Mouse (Mus musculus): ENCODE data around the gene Dbh. TPM values are rescaled to one million over a fixed set of nuclear protein-coding genes. Genes with fewer than 3 reads are reported as not detected.

Gene Dbh
- polyA plus RNA-seq, 1 experiment from 2014 or later = 4.9 TPM

- Histone ChIP-seq H3K36me3 (ENCODE audit: control insufficient read depth, insufficient read depth, low read length) (no peaks in the 10 kb centered on the region), H3K4me1 (ENCODE audit: control insufficient read depth, insufficient read depth, low read depth, low read length) (no peaks in the 10 kb centered on the region), H3K4me2 (ENCODE audit: low read length) (no peak overlapping the region), H3K9me3 (ENCODE audit: control insufficient read depth, low read length) (no peaks in the 10 kb centered on the region), H3K4me3 (ENCODE audit: low read length) (no peak overlapping the region), H3K9ac (ENCODE audit: low read depth, low read length) (no peak overlapping the region), H3K27me3 (replicated peaks; ENCODE audit: control insufficient read depth, insufficient read depth, low read length) (no peaks in the 10 kb centered on the region), H3K27ac (ENCODE audit: low read depth, low read length) (no peak overlapping the region)
- WGBS = 80% methylated on average over 7 of the region's 7 CpGs
- ATAC-seq = peak; percentile 65; the same call in 1 of the 2 replicates
These were observed 58.0 kb downstream of the Dbh start for GRCm38 (mm10) chr2:27223012-27223421.

DNA sequence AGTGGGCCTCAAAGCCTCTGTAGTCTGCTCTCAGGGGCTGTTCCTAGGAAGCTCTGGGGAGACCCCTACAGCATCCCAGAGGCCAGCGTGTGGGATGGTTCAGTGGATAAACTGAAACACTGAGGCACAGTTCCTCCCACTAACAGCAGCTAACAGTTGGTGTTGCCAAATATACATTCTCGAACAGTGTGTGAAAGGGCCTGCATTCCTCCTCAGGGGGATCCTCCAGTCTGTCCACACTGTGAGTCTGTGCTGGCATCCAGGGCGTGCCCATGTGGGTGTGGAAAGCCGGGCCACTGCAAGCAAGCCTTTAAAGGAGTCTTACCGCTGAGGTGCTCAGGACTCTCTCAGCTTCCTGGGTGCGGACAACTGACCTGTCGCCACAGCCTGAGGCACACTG, 61.5 kb downstream of the Dbh start:
- Histone ChIP-seq H3K4me3 (ENCODE audit: low read length) (no peak overlapping the region), H3K27me3 (replicated peaks; ENCODE audit: control insufficient read depth, insufficient read depth, low read length) (no peaks in the 10 kb centered on the region), H3K36me3 (ENCODE audit: control insufficient read depth, insufficient read depth, low read length) (no peaks in the 10 kb centered on the region), H3K4me1 (ENCODE audit: control insufficient read depth, insufficient read depth, low read depth, low read length) (no peaks in the 10 kb centered on the region), H3K9me3 (ENCODE audit: control insufficient read depth, low read length) (no peaks in the 10 kb centered on the region), H3K9ac (ENCODE audit: low read depth, low read length) (no peak overlapping the region), H3K4me2 (ENCODE audit: low read length) (no peak overlapping the region), H3K27ac (ENCODE audit: low read depth, low read length) (no peak overlapping the region)
- WGBS = 59% methylated on average over 7 of the region's 7 CpGs
- ATAC-seq = no peak

- H3K4me1 ChIP-seq (ENCODE audit: control insufficient read depth, insufficient read depth, low read depth, low read length) = no peaks in the 10 kb centered on the region
- no peak overlapping the region for H3K4me2 ChIP-seq (ENCODE audit: low read length)
- no peaks in the 10 kb centered on the region for H3K27me3 ChIP-seq (replicated peaks; ENCODE audit: control insufficient read depth, insufficient read depth, low read length)
- no peaks in the 10 kb centered on the region for H3K9me3 ChIP-seq (ENCODE audit: control insufficient read depth, low read length)
- ATAC-seq = no peak
- H3K4me3 ChIP-seq (ENCODE audit: low read length) = no peak overlapping the region
- 76% methylated on average over 5 of the region's 5 CpGs for WGBS
- H3K27ac ChIP-seq (ENCODE audit: low read depth, low read length) = no peak overlapping the region
- no peak overlapping the region for H3K9ac ChIP-seq (ENCODE audit: low read depth, low read length)
- H3K36me3 ChIP-seq (ENCODE audit: control insufficient read depth, insufficient read depth, low read length) = no peaks in the 10 kb centered on the region
These were observed 63.9 kb downstream of the Dbh start for GRCm38 (mm10) chr2:27228809-27229480.

GRCm38 (mm10) chr2:27229481-27230105, 64.6 kb downstream of the Dbh start:
- H3K4me3 ChIP-seq (ENCODE audit: low read length) = no peak overlapping the region
- H3K9me3 ChIP-seq (ENCODE audit: control insufficient read depth, low read length) = no peaks in the 10 kb centered on the region
- no peaks in the 10 kb centered on the region for H3K27me3 ChIP-seq (replicated peaks; ENCODE audit: control insufficient read depth, insufficient read depth, low read length)
- H3K4me2 ChIP-seq (ENCODE audit: low read length) = no peak overlapping the region
- ATAC-seq = no peak
- no peaks in the 10 kb centered on the region for H3K4me1 ChIP-seq (ENCODE audit: control insufficient read depth, insufficient read depth, low read depth, low read length)
- no peak overlapping the region for H3K9ac ChIP-seq (ENCODE audit: low read depth, low read length)
- 84% methylated on average over 2 of the region's 2 CpGs for WGBS
- no peaks in the 10 kb centered on the region for H3K36me3 ChIP-seq (ENCODE audit: control insufficient read depth, insufficient read depth, low read length)
- H3K27ac ChIP-seq (ENCODE audit: low read depth, low read length) = no peak overlapping the region

- H3K9ac ChIP-seq (ENCODE audit: low read depth, low read length) = no peak overlapping the region
- no peak overlapping the region for H3K27ac ChIP-seq (ENCODE audit: low read depth, low read length)
- ATAC-seq = no peak
- no peak overlapping the region for H3K4me2 ChIP-seq (ENCODE audit: low read length)
- WGBS = 27% methylated on average over 7 of the region's 7 CpGs
- H3K9me3 ChIP-seq (ENCODE audit: control insufficient read depth, low read length) = no peaks in the 10 kb centered on the region
- no peaks in the 10 kb centered on the region for H3K27me3 ChIP-seq (replicated peaks; ENCODE audit: control insufficient read depth, insufficient read depth, low read length)
- no peaks in the 10 kb centered on the region for H3K4me1 ChIP-seq (ENCODE audit: control insufficient read depth, insufficient read depth, low read depth, low read length)
- H3K4me3 ChIP-seq (ENCODE audit: low read length) = no peak overlapping the region
- H3K36me3 ChIP-seq (ENCODE audit: control insufficient read depth, insufficient read depth, low read length) = no peaks in the 10 kb centered on the region
These were observed 67.3 kb downstream of the Dbh start for GRCm38 (mm10) chr2:27232376-27232775.

Other genes with a start within 250 kb of the Dbh start
- gene Surf2, start 248.9 kb upstream of the Dbh start, polyA plus RNA-seq (2015; fragmentation: Nextera tagmentation; extraction: Ambion mirVana) = 55.8 and 57.3 TPM in 2 replicates
- gene Surf1, start 248.7 kb upstream of the Dbh start, polyA plus RNA-seq (2015; fragmentation: Nextera tagmentation; extraction: Ambion mirVana) = 87.3 and 98.9 TPM in 2 replicates
- gene Surf4, start 231.3 kb upstream of the Dbh start, polyA plus RNA-seq (2015; fragmentation: Nextera tagmentation; extraction: Ambion mirVana) = 110 and 121 TPM in 2 replicates
- 0.06 and 0.14 TPM in 2 replicates for gene Stkld1, start 231.2 kb upstream of the Dbh start, polyA plus RNA-seq (2015; fragmentation: Nextera tagmentation; extraction: Ambion mirVana)
- gene Rexo4, start 200.8 kb upstream of the Dbh start, polyA plus RNA-seq (2015; fragmentation: Nextera tagmentation; extraction: Ambion mirVana) = 39.6 and 41.0 TPM in 2 replicates
- 0.29 TPM in 1 of 2 replicates, not detected in the other for gene Adamts13, start 191.8 kb upstream of the Dbh start, polyA plus RNA-seq (2015; fragmentation: Nextera tagmentation; extraction: Ambion mirVana)
- 103 TPM in 2 replicates for gene Cacfd1, start 155.3 kb upstream of the Dbh start, polyA plus RNA-seq (2015; fragmentation: Nextera tagmentation; extraction: Ambion mirVana)
- 18.0 and 21.6 TPM in 2 replicates for gene Slc2a6, start 137.2 kb upstream of the Dbh start, polyA plus RNA-seq (2015; fragmentation: Nextera tagmentation; extraction: Ambion mirVana)
- gene Mymk, start 93.1 kb upstream of the Dbh start, polyA plus RNA-seq (2015; fragmentation: Nextera tagmentation; extraction: Ambion mirVana) = 0.21 and 3.5 TPM in 2 replicates
- 9.6 and 11.8 TPM in 2 replicates for gene Adamtsl2, start 85.9 kb upstream of the Dbh start, polyA plus RNA-seq (2015; fragmentation: Nextera tagmentation; extraction: Ambion mirVana)
- gene Fam163b, start 22.7 kb upstream of the Dbh start, polyA plus RNA-seq (2015; fragmentation: Nextera tagmentation; extraction: Ambion mirVana) = 10.2 and 10.3 TPM in 2 replicates
- gene Sardh, start 83.1 kb downstream of the Dbh start, polyA plus RNA-seq (2015; fragmentation: Nextera tagmentation; extraction: Ambion mirVana) = 9.1 and 10.2 TPM in 2 replicates

Data from hindbrain, embryonic 16.5 days (tissue).